Mouse (Mus musculus): ENCODE measurements around the gene Il1r2.

- TF ChIP-seq MAFK (IDR thresholded peaks at IDR 0.05; ENCODE audit: insufficient read depth, low read depth, low read length) (no peak), HCFC1 (IDR thresholded peaks at IDR 0.05; ENCODE audit: borderline replicate concordance, insufficient read depth, low read length) (no peak), ZNF384 (IDR thresholded peaks at IDR 0.05; ENCODE audit: low read depth, low read length) (no peak), CHD2 (IDR thresholded peaks at IDR 0.05; ENCODE audit: low read depth, low read length) (no peak), ZC3H11A (IDR thresholded peaks at IDR 0.05; ENCODE audit: borderline replicate concordance, low read depth, low read length) (no peak)
Measured at GRCm38 (mm10) chr1:40156096-40156495, 82.2 kb downstream of the Il1r2 start.
